Mouse (Mus musculus): Measurements from ENCODE around the gene Cep97.
"Not testable (repeated sequence)": the region's sequence is repeated elsewhere in the genome, so short reads cannot be mapped to it uniquely, and the experiment has no call there.

Cep97 gene

GRCm38 (mm10) chr16:55947876-55948410 is 13.3 kb upstream of the Cep97 start:
- DNase-seq (ENCODE audit: low read depth, low spot score): not testable (repeated sequence)

- DNase-seq (ENCODE audit: low read depth, low spot score): no peak
Observed at GRCm38 (mm10) chr16:55947266-55947665, 12.6 kb upstream of the Cep97 start.

GRCm38 (mm10) chr16:55940781-55941180 is 6.1 kb upstream of the Cep97 start:
- no peak for DNase-seq (ENCODE audit: low read depth, low spot score)

GRCm38 (mm10) chr16:55939703-55940102 is 5.0 kb upstream of the Cep97 start:
- no peak for DNase-seq (ENCODE audit: low read depth, low spot score)

DNA sequence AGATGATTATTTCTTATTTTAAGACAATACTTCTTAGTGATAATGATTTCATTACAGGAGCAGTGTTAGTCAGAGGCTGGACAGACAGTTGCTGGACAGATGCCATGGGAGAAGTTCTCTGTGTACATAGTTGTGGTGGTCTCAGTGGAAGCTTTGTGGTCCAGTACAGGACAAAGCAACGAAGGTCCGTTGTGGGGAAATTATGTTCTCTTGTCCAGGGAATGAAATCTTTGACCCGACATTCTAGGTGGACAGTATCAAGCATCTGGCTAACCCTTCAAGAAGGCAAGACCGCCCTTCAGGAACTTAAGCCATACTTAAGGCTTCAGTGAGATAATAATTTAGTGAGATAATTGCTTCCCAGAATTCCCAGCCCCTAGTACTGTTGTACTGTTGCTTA is 4.1 kb upstream of the Cep97 start:
- DNase-seq (ENCODE audit: low read depth, low spot score): no peak

DNA sequence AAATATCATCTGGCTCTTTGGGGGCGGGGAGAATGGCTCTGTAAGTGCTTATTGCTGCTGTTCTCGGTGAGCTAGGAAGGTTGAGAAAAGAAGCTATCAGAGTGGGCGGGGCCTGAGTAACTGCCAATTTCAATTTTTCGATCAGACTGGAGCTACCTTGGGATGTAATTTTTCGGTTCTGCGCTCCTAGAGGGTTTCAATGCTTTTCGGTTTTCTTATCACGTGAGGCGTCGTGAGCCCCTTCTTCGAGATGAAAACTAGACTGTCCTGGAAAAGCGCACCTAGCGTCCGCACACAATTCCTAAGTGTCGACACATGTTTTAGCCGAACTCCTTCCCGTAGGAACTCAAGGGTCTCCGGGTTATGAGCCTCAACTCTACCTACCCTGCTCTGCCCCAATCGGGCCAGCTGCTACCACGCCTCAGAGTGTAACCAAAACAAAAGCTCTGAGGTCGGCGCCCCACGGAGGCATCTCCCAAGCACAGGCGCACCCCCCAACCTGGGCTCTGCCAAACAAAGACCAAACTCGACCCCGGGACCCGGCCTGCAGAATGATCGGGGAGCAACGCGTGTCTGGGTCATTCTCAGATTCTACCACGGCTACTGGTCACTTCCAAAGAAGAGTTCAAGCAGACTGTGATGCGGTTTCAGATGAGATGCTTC is 843 bp downstream of the Cep97 start:
- no peak for DNase-seq (ENCODE audit: low read depth, low spot score)

- no peak for DNase-seq (ENCODE audit: low read depth, low spot score)
Observed at GRCm38 (mm10) chr16:55924010-55924409, 10.6 kb downstream of the Cep97 start.

DNA sequence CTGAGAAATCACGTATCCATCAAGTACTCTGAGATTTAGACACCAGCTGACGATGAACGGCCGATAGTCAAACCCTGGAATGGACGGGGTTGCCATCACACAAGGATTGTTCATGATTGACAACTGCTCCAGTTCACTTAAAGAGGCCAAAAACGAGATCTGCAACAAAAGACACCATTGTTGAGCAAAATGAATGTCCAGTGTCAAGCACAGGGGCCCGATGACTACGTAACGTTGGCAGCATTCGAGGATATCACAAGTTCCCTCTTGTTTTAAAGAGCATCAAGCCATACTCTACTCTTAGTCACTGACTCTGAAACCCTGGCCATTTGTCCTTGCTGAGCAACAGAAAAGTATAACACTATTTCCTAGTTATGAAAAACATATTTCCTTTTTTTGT is 12.6 kb downstream of the Cep97 start:
- DNase-seq (ENCODE audit: low read depth, low spot score): no peak

- no peak for DNase-seq (ENCODE audit: low read depth, low spot score)
Observed at GRCm38 (mm10) chr16:55914716-55915115, 19.9 kb downstream of the Cep97 start.

- DNase-seq (ENCODE audit: low read depth, low spot score): no peak
Observed at GRCm38 (mm10) chr16:55910208-55910793, 24.4 kb downstream of the Cep97 start.

GRCm38 (mm10) chr16:55906928-55907679 is 27.6 kb downstream of the Cep97 start:
- DNase-seq (ENCODE audit: low read depth, low spot score): no peak

DNA sequence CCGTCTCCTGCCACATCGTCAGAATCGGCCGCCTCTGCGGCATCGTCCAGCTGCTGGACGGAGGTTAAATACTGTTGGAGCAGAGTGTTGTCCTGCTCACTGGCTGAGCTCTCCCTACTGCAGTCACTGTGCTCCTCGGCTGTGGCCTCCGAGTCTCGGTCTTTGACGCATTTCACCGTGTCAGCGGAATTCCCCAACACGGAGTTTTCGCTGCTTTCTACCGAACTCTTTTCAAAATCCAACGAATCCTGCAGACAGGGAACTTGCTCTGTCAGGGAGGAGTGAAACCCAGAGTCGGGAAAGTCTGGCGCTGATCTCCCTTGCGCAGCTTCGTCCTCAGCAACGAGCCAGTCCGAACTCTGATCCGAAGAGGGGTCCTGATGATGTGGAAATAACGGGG is 29.3 kb downstream of the Cep97 start:
- DNase-seq (ENCODE audit: low read depth, low spot score): no peak

DNA sequence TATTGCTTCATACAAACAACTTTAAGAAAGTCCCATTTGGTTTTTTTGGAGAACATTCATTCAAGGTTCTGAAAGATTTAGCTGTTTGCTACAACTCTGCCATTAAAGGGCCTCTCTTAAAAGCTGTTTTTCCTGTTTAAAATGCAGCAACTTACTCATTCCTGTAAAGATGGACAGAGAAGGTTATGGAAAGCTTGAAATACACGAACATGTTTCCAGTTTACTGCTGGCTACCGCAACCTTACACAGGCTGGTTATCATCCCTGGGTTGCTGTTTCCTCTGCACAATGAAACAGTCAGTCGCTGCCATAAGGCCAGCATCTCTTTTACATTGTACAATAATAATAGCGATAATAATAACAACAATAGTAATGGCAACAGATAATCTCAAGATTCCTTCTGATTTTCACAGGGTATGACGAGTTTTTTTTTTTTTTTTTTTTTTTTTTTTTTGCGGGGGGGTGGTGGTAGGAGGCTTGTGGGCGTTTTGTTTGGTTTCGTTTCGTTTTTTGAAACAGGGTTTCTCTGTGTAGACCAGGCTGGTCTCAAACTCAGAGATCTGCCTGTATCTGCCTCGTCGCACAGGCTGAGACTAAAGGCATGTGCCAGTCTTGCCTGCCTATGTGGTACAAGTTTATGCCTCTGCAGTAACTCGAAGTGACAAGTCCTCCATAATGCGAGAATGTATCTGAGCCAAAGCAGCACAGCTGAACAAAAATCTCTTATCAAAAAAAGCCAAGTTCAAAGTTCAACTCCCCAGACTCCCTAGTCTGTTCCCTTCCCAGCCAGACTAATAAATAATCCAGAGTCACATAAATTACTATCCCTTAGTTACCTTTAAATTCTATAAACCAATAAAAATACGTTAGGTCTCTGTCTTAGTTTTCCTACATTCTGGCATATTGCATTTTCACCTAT is 32.6 kb downstream of the Cep97 start:
- DNase-seq (ENCODE audit: low read depth, low spot score): no peak

DNA sequence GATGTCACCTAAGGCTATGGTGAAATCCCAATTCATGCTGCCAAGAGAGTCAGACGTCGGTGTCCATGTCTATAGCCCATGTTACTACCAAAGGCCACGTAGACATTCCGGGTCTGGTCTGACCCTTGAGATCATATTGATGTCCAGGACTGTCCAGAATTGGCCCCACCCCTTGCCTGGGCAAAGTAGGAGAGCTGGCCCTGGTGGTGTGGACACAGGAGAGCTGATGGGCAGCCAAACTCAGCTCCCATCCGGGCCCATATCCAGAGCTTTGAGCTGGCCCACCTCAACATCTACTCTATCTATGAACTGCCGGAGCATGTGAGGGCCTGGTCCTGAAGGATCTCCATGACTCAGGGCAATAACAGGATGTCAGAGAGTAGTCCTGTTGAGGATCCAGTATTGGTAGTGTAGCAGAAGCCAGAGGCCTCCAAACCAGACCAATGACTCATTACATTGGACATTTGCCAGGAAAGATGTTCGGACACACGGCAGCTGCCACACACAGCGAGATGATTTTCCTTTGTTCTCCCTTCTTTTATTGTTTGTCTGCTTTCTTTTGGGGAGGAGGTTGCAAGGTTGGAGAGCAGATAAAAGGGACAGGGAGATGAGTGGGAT is 36.2 kb downstream of the Cep97 start:
- DNase-seq (ENCODE audit: low read depth, low spot score): no peak

- peak; percentile 11 for DNase-seq (ENCODE audit: low read depth, low spot score)
Observed at GRCm38 (mm10) chr16:55895651-55896095, 39.0 kb downstream of the Cep97 start.

DNA sequence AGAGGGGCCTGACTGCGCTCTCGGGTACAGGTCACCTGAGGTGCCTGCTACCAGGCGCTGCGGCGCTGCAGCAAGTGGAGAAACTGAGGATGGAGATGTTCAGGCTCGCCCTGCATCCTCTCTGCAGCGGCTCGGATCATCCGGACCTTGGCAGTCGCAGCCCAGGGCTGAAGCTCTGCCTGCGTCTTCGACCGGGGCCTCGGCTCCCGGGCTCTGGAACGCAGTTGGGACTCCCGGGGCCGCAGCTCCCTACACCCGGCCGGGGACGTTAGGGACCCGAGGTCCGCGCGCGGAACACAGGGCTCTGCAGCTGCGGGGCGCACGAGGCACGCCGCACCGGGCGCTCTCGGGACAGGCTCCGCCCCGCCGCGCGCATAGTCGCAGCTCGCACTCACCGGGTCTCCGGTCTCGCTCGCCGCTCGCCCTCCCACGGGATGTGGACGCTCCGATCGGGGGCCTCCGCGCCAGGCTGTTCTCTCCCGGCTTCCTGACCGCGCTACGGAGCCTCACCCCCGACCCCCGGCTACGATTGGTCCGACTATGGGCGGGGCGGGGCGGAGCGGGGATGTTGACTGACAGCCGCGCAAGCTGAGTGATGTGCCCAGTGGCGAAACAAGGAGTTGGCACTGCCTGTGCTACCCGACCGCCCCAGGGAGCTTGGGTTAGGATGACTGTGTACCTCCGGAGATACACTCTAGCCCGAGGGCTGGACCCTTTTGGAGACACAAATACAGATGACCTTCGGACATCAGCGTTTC is 39.6 kb downstream of the Cep97 start, which contains the start of gene Nxpe3:
TSS of gene Nxpe3 (minus strand) at position 393 of the 758 bp plus-strand sequence.
- peak; percentile 61 for DNase-seq (ENCODE audit: low read depth, low spot score)

- no peak for DNase-seq (ENCODE audit: low read depth, low spot score)
Observed at GRCm38 (mm10) chr16:55894536-55894892, 40.1 kb downstream of the Cep97 start.

DNA sequence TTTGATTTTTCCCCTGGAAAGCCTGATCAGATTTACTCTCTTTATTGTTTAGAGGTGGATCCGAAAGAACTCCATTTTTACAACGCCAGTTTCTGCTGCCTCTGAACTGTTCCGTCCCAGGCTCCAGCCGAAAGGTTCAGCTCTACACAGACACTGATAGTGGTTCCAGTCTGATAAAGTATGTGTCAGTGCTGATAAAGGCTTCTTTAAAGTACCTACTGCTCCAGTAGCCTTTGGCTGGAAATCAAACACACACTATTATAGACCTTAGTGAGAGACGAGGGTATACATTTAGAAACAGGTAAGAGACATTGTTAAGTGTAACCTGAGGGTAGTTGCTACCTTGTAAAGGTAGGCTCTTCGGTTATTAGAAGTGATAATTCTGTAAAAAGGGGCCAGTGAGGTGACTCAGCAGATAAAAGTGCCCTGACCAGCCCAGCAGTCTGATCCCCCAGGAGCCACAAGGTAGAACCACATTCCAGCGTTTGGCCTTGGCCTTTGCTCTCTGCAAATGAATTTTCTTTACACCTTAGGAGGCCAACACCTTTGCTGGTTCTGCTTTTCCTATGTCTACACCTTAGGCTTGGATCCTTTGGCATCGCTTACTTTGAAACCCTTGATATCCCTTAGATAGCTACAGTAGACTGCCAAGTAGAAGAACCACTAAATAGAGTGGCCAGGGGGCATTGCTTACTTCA is 41.1 kb downstream of the Cep97 start:
- DNase-seq (ENCODE audit: low read depth, low spot score): no peak

GRCm38 (mm10) chr16:55892484-55892883 is 42.2 kb downstream of the Cep97 start:
- no peak for DNase-seq (ENCODE audit: low read depth, low spot score)

- no peak for DNase-seq (ENCODE audit: low read depth, low spot score)
Observed at GRCm38 (mm10) chr16:55891346-55891745, 43.3 kb downstream of the Cep97 start.

All from WW6 (cell line).